Mouse (Mus musculus): ENCODE results near the gene Gm8994. TPM values are rescaled to one million over a fixed set of nuclear protein-coding genes. Genes with fewer than 3 reads are reported as not detected.
"Not testable (repeated sequence)": the region's sequence is repeated elsewhere in the genome, so short reads cannot be mapped to it uniquely, and the experiment has no call there.

Gene Gm8994
- total RNA-seq (2014; rRNA removed) (not detected in 2 replicates), polyA plus RNA-seq (2012; rRNA removed) (not detected in 2 replicates)

GRCm38 (mm10) chr6:136327239-136327638 lies at the start of gene Gm8994:
Gene Gm8994, plus strand, starts transcription at chr6:136327539.
- H3K27ac ChIP-seq (replicated peaks; ENCODE audit: insufficient read depth, low read depth, low read length); H3K9ac ChIP-seq (ENCODE audit: low read depth, low read length); H3K79me2 ChIP-seq (ENCODE audit: control insufficient read depth, insufficient read depth, low read length); DNase-seq (ENCODE audit: extremely low read depth, low read depth, low spot score); H3K27me3 ChIP-seq (ENCODE audit: control insufficient read depth, insufficient read depth, low read length); H3K4me3 ChIP-seq (ENCODE audit: insufficient read depth, low read depth, low read length); H3K36me3 ChIP-seq (ENCODE audit: control insufficient read depth, insufficient read depth, low read length); H3K4me1 ChIP-seq (ENCODE audit: control insufficient read depth, insufficient read depth, low read length): not testable (repeated sequence)
- 96% methylated on average over 4 of the region's 4 CpGs for WGBS

- Histone ChIP-seq H3K36me3 (ENCODE audit: control insufficient read depth, insufficient read depth, low read length) (no peaks in the 10 kb centered on the region), H3K4me3 (ENCODE audit: insufficient read depth, low read depth, low read length) (no peak overlapping the region), H3K27ac (replicated peaks; ENCODE audit: insufficient read depth, low read depth, low read length) (no peak overlapping the region), H3K4me1 (ENCODE audit: control insufficient read depth, insufficient read depth, low read length) (no peaks in the 10 kb centered on the region), H3K27me3 (ENCODE audit: control insufficient read depth, insufficient read depth, low read length) (no peaks in the 10 kb centered on the region), H3K9ac (ENCODE audit: low read depth, low read length) (no peak overlapping the region), H3K79me2 (ENCODE audit: control insufficient read depth, insufficient read depth, low read length) (no peaks in the 10 kb centered on the region)
- WGBS, result 55% methylated on average over 4 of the region's 4 CpGs
- no peak for TF ChIP-seq CTCF (IDR thresholded peaks at IDR 0.05; ENCODE audit: low read depth, low read length)
- no peak for TF ChIP-seq POLR2A (IDR thresholded peaks at IDR 0.05; ENCODE audit: extremely low read depth, insufficient read depth, low read length)
- no peak for DNase-seq (ENCODE audit: extremely low read depth, low read depth, low spot score)
These were observed 49.7 kb upstream of the Gm8994 start for GRCm38 (mm10) chr6:136277685-136278084.

GRCm38 (mm10) chr6:136284565-136284964 lies 42.8 kb upstream of the Gm8994 start:
- 81% methylated on average over 8 of the region's 8 CpGs for WGBS
- Histone ChIP-seq H3K27me3 (ENCODE audit: control insufficient read depth, insufficient read depth, low read length) (no peaks in the 10 kb centered on the region), H3K4me1 (ENCODE audit: control insufficient read depth, insufficient read depth, low read length) (no peaks in the 10 kb centered on the region), H3K79me2 (ENCODE audit: control insufficient read depth, insufficient read depth, low read length) (no peaks in the 10 kb centered on the region), H3K36me3 (ENCODE audit: control insufficient read depth, insufficient read depth, low read length) (no peaks in the 10 kb centered on the region), H3K27ac (replicated peaks; ENCODE audit: insufficient read depth, low read depth, low read length) (no peak overlapping the region), H3K9ac (ENCODE audit: low read depth, low read length) (no peak overlapping the region), H3K4me3 (ENCODE audit: insufficient read depth, low read depth, low read length) (no peak overlapping the region)
- DNase-seq (ENCODE audit: extremely low read depth, low read depth, low spot score), result no peak
- no peak for TF ChIP-seq CTCF (IDR thresholded peaks at IDR 0.05; ENCODE audit: low read depth, low read length)
- no peak for TF ChIP-seq POLR2A (IDR thresholded peaks at IDR 0.05; ENCODE audit: extremely low read depth, insufficient read depth, low read length)

- Histone ChIP-seq H3K79me2 (ENCODE audit: control insufficient read depth, insufficient read depth, low read length) (no peaks in the 10 kb centered on the region), H3K4me3 (ENCODE audit: insufficient read depth, low read depth, low read length) (no peak overlapping the region), H3K4me1 (ENCODE audit: control insufficient read depth, insufficient read depth, low read length) (no peaks in the 10 kb centered on the region), H3K27ac (replicated peaks; ENCODE audit: insufficient read depth, low read depth, low read length) (no peak overlapping the region), H3K27me3 (ENCODE audit: control insufficient read depth, insufficient read depth, low read length) (no peaks in the 10 kb centered on the region), H3K9ac (ENCODE audit: low read depth, low read length) (no peak overlapping the region), H3K36me3 (ENCODE audit: control insufficient read depth, insufficient read depth, low read length) (no peaks in the 10 kb centered on the region)
- WGBS, result 80% methylated on average over 11 of the region's 11 CpGs
- no peak for DNase-seq (ENCODE audit: extremely low read depth, low read depth, low spot score)
- TF ChIP-seq CTCF (IDR thresholded peaks at IDR 0.05; ENCODE audit: low read depth, low read length) (no peak), POLR2A (IDR thresholded peaks at IDR 0.05; ENCODE audit: extremely low read depth, insufficient read depth, low read length) (no peak)
These were observed 41.2 kb upstream of the Gm8994 start for GRCm38 (mm10) chr6:136286180-136286579.

- H3K4me1 ChIP-seq (ENCODE audit: control insufficient read depth, insufficient read depth, low read length), result no peaks in the 10 kb centered on the region
- 92% methylated on average over 4 of the region's 4 CpGs for WGBS
- H3K27ac ChIP-seq (replicated peaks; ENCODE audit: insufficient read depth, low read depth, low read length), result no peak overlapping the region
- H3K4me3 ChIP-seq (ENCODE audit: insufficient read depth, low read depth, low read length), result no peak overlapping the region
- H3K36me3 ChIP-seq (ENCODE audit: control insufficient read depth, insufficient read depth, low read length), result no peaks in the 10 kb centered on the region
- no peaks in the 10 kb centered on the region for H3K79me2 ChIP-seq (ENCODE audit: control insufficient read depth, insufficient read depth, low read length)
- no peak overlapping the region for H3K9ac ChIP-seq (ENCODE audit: low read depth, low read length)
- no peaks in the 10 kb centered on the region for H3K27me3 ChIP-seq (ENCODE audit: control insufficient read depth, insufficient read depth, low read length)
- DNase-seq (ENCODE audit: extremely low read depth, low read depth, low spot score), result no peak
- TF ChIP-seq CTCF (IDR thresholded peaks at IDR 0.05; ENCODE audit: low read depth, low read length) (no peak), POLR2A (IDR thresholded peaks at IDR 0.05; ENCODE audit: extremely low read depth, insufficient read depth, low read length) (no peak)
These were observed 40.8 kb upstream of the Gm8994 start for GRCm38 (mm10) chr6:136286589-136286988.

GRCm38 (mm10) chr6:136291424-136291823 lies 35.9 kb upstream of the Gm8994 start:
- Histone ChIP-seq H3K4me3 (ENCODE audit: insufficient read depth, low read depth, low read length) (no peak overlapping the region), H3K36me3 (ENCODE audit: control insufficient read depth, insufficient read depth, low read length) (no peaks in the 10 kb centered on the region), H3K79me2 (ENCODE audit: control insufficient read depth, insufficient read depth, low read length) (no peaks in the 10 kb centered on the region), H3K27ac (replicated peaks; ENCODE audit: insufficient read depth, low read depth, low read length) (no peak overlapping the region), H3K27me3 (ENCODE audit: control insufficient read depth, insufficient read depth, low read length) (no peaks in the 10 kb centered on the region), H3K9ac (ENCODE audit: low read depth, low read length) (no peak overlapping the region), H3K4me1 (ENCODE audit: control insufficient read depth, insufficient read depth, low read length) (no peaks in the 10 kb centered on the region)
- no peak for TF ChIP-seq CTCF (IDR thresholded peaks at IDR 0.05; ENCODE audit: low read depth, low read length)
- no peak for TF ChIP-seq POLR2A (IDR thresholded peaks at IDR 0.05; ENCODE audit: extremely low read depth, insufficient read depth, low read length)
- 93% methylated on average over 3 of the region's 3 CpGs for WGBS
- no peak for DNase-seq (ENCODE audit: extremely low read depth, low read depth, low spot score)
